Mouse (Mus musculus): ENCODE data around the gene Hsdl1.

Hsdl1 gene

GRCm38 (mm10) chr8:119531973-119532372, 43.0 kb downstream of the Hsdl1 start:
- DNase-seq (ENCODE audit: extremely low read depth, low read depth), result no peak

DNA sequence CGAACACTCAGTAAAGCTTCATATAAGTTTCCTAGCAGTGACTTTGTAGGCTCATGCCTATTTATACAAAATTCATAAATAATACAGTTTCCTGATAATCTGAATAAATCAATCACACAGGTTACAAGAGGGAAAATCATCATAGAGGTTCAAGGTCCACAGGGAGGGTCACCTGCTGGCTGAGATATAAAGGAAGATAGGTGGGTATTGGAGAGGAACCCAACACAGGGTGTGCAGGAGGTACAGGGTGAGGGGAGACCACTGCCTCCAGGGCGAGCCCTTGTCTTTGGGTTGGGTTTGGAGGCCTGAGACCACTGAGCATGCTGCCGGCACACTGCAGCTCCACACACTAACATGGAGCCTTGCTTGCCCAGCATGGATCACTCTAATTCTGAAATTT, 43.6 kb downstream of the Hsdl1 start:
- DNase-seq (ENCODE audit: extremely low read depth, low read depth), result no peak

DNA sequence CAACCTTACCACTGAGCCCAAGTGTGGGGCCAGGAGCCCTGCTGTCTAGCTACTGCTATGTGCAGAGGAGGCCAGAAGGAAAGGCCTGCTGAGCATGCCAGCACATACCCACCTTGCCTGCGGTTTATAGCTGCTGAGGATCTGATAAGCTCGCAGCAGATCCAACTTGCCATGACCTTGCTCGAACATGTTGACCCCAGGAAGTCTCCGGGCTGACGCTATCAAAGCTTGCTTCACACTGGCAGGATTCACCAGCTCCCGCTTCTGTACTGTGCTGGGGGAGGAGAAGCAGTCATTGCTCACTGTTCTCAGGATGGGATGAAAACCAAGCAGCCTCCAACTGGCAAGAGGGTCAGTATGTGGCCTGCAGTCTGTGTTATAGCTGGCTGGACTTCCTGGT, 44.0 kb downstream of the Hsdl1 start:
- no peak for DNase-seq (ENCODE audit: extremely low read depth, low read depth)

GRCm38 (mm10) chr8:119528762-119529161, 46.2 kb downstream of the Hsdl1 start:
- DNase-seq (ENCODE audit: extremely low read depth, low read depth), result no peak

- no peak for DNase-seq (ENCODE audit: extremely low read depth, low read depth)
Measured at GRCm38 (mm10) chr8:119520102-119520501, 54.9 kb downstream of the Hsdl1 start.

DNA sequence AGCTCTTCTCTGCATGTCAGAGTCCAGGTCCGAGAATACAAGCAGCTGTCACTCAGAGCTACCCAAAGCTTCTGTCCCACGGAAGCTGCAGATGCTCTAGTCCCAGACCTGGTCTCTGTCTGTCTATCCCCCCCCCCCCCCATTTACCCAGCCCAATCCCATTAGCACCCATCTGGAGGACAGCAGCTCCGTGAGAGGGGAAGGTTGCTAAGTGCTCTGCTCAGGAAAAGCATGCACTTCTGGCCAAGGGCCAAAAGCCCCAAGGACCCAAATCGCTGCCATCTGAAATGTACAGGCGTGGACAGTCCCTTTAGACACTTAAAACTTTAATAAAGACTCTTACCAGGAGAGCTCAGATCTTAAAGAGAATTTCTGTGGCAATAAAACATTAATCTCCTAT, 58.3 kb downstream of the Hsdl1 start:
- DNase-seq (ENCODE audit: extremely low read depth, low read depth), result no peak

DNA sequence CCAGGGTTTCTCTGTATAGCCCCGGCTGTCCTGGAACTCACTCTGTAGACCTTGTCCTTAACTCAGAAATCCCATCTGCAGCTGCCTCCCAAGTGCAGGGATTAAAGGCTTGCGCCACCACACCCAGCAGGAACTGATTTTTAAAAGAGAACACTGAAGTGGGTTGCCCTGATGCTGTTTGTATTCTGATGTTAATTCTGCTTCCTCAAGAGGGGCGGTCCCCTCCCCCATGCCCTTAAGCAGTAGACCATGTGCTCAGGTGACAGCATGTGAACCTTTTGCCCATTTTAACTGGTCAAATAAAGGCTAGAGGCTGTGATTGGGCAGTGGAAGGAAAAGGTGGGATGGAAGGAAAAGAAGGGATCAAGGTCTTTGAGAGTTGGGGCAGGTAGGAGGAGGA, 59.2 kb downstream of the Hsdl1 start:
- DNase-seq (ENCODE audit: extremely low read depth, low read depth), result no peak

DNA sequence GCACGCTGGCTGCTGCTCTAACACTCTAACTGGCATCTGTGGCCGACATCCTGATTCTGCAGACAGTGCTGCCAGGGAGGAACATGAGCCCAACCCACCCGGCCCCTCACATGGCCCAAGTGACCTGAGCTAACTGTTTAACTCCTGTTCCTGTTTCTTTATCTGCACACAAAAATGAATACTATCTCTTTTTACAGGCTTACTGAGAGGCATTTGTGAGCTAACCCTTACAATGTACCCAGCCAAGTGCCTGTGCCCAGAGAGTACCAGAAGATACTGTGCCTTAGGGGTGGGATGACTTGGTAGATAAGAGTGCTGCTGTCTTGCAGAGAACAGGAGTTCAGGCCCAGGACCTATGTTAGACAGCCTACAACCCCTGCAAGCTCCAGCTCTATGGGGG, 60.0 kb downstream of the Hsdl1 start:
- DNase-seq (ENCODE audit: extremely low read depth, low read depth), result peak; percentile 87

- DNase-seq (ENCODE audit: extremely low read depth, low read depth), result no peak
Measured at GRCm38 (mm10) chr8:119513405-119513804, 61.6 kb downstream of the Hsdl1 start.

Measured in MEL-GATA-1-ER (cell line).